Comparison of ENCODE assay signal across 14 mouse cellular contexts in the genomic region with DNA sequence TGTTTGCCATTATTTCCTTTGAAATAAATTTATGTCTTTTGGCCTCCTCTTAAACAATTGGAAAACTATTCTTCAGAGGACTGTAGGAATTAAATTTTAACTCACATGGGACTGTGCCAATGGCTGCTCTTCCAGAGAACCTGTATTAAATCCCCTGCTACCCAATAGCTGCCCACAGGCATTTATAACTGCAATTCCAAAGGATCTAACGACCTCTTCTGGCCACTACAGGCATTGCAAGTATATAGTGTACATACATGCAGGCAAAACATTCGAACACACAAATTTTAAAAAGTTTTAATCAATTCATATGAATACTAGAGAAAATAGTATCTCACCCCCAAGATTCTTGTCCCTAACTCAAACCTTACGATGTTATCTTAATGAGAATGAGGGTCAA. TPM values are rescaled to one million over a fixed set of nuclear protein-coding genes. Genes with fewer than 3 reads are reported as not detected.
DNase-seq lines count a peak whose midpoint lies in the region; ATAC-seq and TF ChIP-seq lines count a peak whose summit lies in the region.
"Had no signal": no experiment of that assay in that cellular context is flagged by ENCODE, and none has a peak within 500 bp of the region (broad histone marks: within the 10 kb centered on the region; RNA-seq: fewer than 3 reads in every experiment).

No protein-coding gene starts in this region.

- no peak overlapping the region for H3K27ac ChIP-seq in kidney, postnatal 0 days
- no peak overlapping the region for H3K27ac ChIP-seq in midbrain, embryonic 11.5 days (ENCODE audit: low read depth, low read length)
- H3K27ac ChIP-seq in midbrain, embryonic 14.5 days (replicated peaks; ENCODE audit: low read depth, low read length): no peak overlapping the region
- no peak overlapping the region for H3K27ac ChIP-seq in MEL (ENCODE audit: control insufficient read depth, low read depth, low read length)
- H3K27ac ChIP-seq in stomach, postnatal 0 days (replicated peaks): no peak overlapping the region

- no peaks in the 10 kb centered on the region for H3K27me3 ChIP-seq in kidney, postnatal 0 days (ENCODE audit: insufficient read depth, low read length)
- no peaks in the 10 kb centered on the region for H3K27me3 ChIP-seq in midbrain, embryonic 11.5 days (ENCODE audit: control insufficient read depth, insufficient read depth, low read length)
- H3K27me3 ChIP-seq in midbrain, embryonic 14.5 days (ENCODE audit: control insufficient read depth, insufficient read depth, low read length): no peaks in the 10 kb centered on the region
- H3K27me3 ChIP-seq in MEL (ENCODE audit: control insufficient read depth in 1 of 2, insufficient read depth in 2 of 2, low read length in 2 of 2): peaks cover 0 to 2% of the 10 kb centered on the region in 2 experiments; a peak in 2 of 4 replicates
- no peaks in the 10 kb centered on the region for H3K27me3 ChIP-seq in stomach, postnatal 0 days (ENCODE audit: control insufficient read depth, insufficient read depth, low read length)
- H3K27me3 ChIP-seq: heart, embryonic 12.5 days had no signal

- 67% methylated on average over 3 of the region's 3 CpGs for WGBS in kidney, postnatal 0 days
- 63% methylated on average over 3 of the region's 3 CpGs for WGBS in midbrain, embryonic 11.5 days
- 56% methylated on average over 3 of the region's 3 CpGs for WGBS in midbrain, embryonic 14.5 days
- WGBS in stomach, postnatal 0 days: 67% methylated on average over 3 of the region's 3 CpGs

- H3K9me3 ChIP-seq in kidney, postnatal 0 days (replicated peaks; ENCODE audit: low read length): no peaks in the 10 kb centered on the region
- no peaks in the 10 kb centered on the region for H3K9me3 ChIP-seq in midbrain, embryonic 11.5 days (ENCODE audit: control insufficient read depth, low read length)
- no peaks in the 10 kb centered on the region for H3K9me3 ChIP-seq in midbrain, embryonic 14.5 days (ENCODE audit: control insufficient read depth, low read length)
- H3K9me3 ChIP-seq in MEL (replicated peaks; ENCODE audit: insufficient read depth, low read length): no peaks in the 10 kb centered on the region
- H3K9me3 ChIP-seq in stomach, postnatal 0 days (ENCODE audit: control insufficient read depth, low read length): no peaks in the 10 kb centered on the region
- H3K9me3 ChIP-seq: heart, embryonic 12.5 days had no signal

- DNase-seq in kidney, postnatal 0 days (ENCODE audit: low spot score): no peak
- DNase-seq in kidney, postnatal 10 days: no peak
- peak; percentile 85 for DNase-seq in midbrain, embryonic 11.5 days (ENCODE audit: low spot score, missing footprints)
- DNase-seq in midbrain, embryonic 14.5 days: no peak
- peak; percentile 26 for DNase-seq in MEL (ENCODE audit: low read depth, low spot score)
- no peak for DNase-seq in stomach, postnatal 0 days (ENCODE audit: low spot score)
- DNase-seq: cerebellum, adult 18-20 months; gastrocnemius, postnatal 36 days; layer of hippocampus, adult 9-11 months; lung, adult 18-20 months; right cerebral cortex, postnatal 14 days had no signal

- TF ChIP-seq EP300 in MEL (IDR thresholded peaks at IDR 0.05; ENCODE audit: low read depth in 1 of 2, low read length in 2 of 2): no peak
- TF ChIP-seq EP300 in stomach, postnatal 0 days (optimal IDR thresholded peaks at IDR 0.05): no peak

- peak; percentile 49 for TF ChIP-seq CTCF in kidney, postnatal 0 days (IDR thresholded peaks at IDR 0.05; ENCODE audit: low read depth)
- peak in 2 of 3 experiments; percentile 38 to 48; a peak in 4 of 6 replicates for TF ChIP-seq CTCF in MEL (IDR thresholded peaks at IDR 0.05 in 2 of 3, conservative IDR thresholded peaks at IDR 0.05 in 1 of 3; ENCODE audit: control insufficient read depth in 1 of 3, insufficient read depth in 1 of 3, low read depth in 2 of 3, low read length in 3 of 3, poor library complexity in 1 of 3, severe bottlenecking in 1 of 3)
- peak; percentile 49 for TF ChIP-seq CTCF in stomach, postnatal 0 days (IDR thresholded peaks at IDR 0.05; ENCODE audit: low read depth)

- no peak for TF ChIP-seq POLR2A in MEL (IDR thresholded peaks at IDR 0.05; ENCODE audit: control insufficient read depth in 1 of 2, insufficient read depth in 1 of 2, low read depth in 1 of 2, low read length in 2 of 2, poor library complexity in 1 of 2)

- no peak overlapping the region for H3K4me2 ChIP-seq in kidney, postnatal 0 days (ENCODE audit: low read length)
- H3K4me2 ChIP-seq in midbrain, embryonic 11.5 days: no peak overlapping the region
- H3K4me2 ChIP-seq in midbrain, embryonic 14.5 days (ENCODE audit: low read length): no peak overlapping the region
- H3K4me2 ChIP-seq in stomach, postnatal 0 days (replicated peaks; ENCODE audit: low read depth): no peak overlapping the region
- H3K4me2 ChIP-seq: heart, embryonic 12.5 days had no signal

- no peaks in the 10 kb centered on the region for H3K79me2 ChIP-seq in MEL (ENCODE audit: control insufficient read depth, insufficient read depth, low read length, poor library complexity)

- peak; percentile 60 for TF ChIP-seq RAD21 in MEL (IDR thresholded peaks at IDR 0.05; ENCODE audit: low read depth, low read length)

- H3K4me1 ChIP-seq in kidney, postnatal 0 days (replicated peaks; ENCODE audit: insufficient read depth, low read length): no peaks in the 10 kb centered on the region
- H3K4me1 ChIP-seq in midbrain, embryonic 11.5 days (ENCODE audit: control insufficient read depth, insufficient read depth, low read length): no peaks in the 10 kb centered on the region
- H3K4me1 ChIP-seq in midbrain, embryonic 14.5 days (ENCODE audit: control insufficient read depth, insufficient read depth, low read length): 0 out of 2 replicates have a peak, but pooled peaks cover 4% of the 10 kb centered on the region
- H3K4me1 ChIP-seq in MEL (ENCODE audit: control insufficient read depth in 1 of 2, insufficient read depth in 2 of 2, low read length in 2 of 2): no peaks in the 10 kb centered on the region
- H3K4me1 ChIP-seq in stomach, postnatal 0 days (replicated peaks; ENCODE audit: control insufficient read depth, insufficient read depth): no peaks in the 10 kb centered on the region

- no peak overlapping the region for H3K9ac ChIP-seq in kidney, postnatal 0 days (ENCODE audit: low read depth, low read length)
- no peak overlapping the region for H3K9ac ChIP-seq in midbrain, embryonic 11.5 days (ENCODE audit: low read length)
- H3K9ac ChIP-seq in midbrain, embryonic 14.5 days (replicated peaks; ENCODE audit: low read length): no peak overlapping the region
- H3K9ac ChIP-seq in MEL (ENCODE audit: control insufficient read depth, low read depth, low read length, poor library complexity, severe bottlenecking): no peak overlapping the region
- H3K9ac ChIP-seq in stomach, postnatal 0 days (ENCODE audit: low read length): no peak overlapping the region
- H3K9ac ChIP-seq: heart, embryonic 12.5 days had no signal

- no peak for ATAC-seq in kidney, postnatal 0 days (replicated peaks; ENCODE audit: low FRiP score, low read depth)
- ATAC-seq in midbrain, embryonic 11.5 days (ENCODE audit: low FRiP score): no peak
- ATAC-seq in midbrain, embryonic 14.5 days (ENCODE audit: low FRiP score, low TSS enrichment): no peak
- no peak for ATAC-seq in stomach, postnatal 0 days (ENCODE audit: low FRiP score, low TSS enrichment)
- ATAC-seq in activated CD4-positive, CD25-positive, alpha-beta regulatory T cell, adult 4 months: no peak

- no peaks in the 10 kb centered on the region for H3K36me3 ChIP-seq in kidney, postnatal 0 days (ENCODE audit: insufficient read depth, low read length)
- H3K36me3 ChIP-seq in midbrain, embryonic 11.5 days (ENCODE audit: control insufficient read depth, insufficient read depth, low read length): no peaks in the 10 kb centered on the region
- no peaks in the 10 kb centered on the region for H3K36me3 ChIP-seq in midbrain, embryonic 14.5 days (ENCODE audit: control insufficient read depth, insufficient read depth, low read length)
- H3K36me3 ChIP-seq in MEL (ENCODE audit: control insufficient read depth in 1 of 2, insufficient read depth in 2 of 2, low read length in 2 of 2): no peaks in the 10 kb centered on the region
- H3K36me3 ChIP-seq in stomach, postnatal 0 days (ENCODE audit: control insufficient read depth, insufficient read depth, low read length): no peaks in the 10 kb centered on the region
- H3K36me3 ChIP-seq: heart, embryonic 12.5 days had no signal

- no peak overlapping the region for H3K4me3 ChIP-seq in kidney, postnatal 0 days (replicated peaks; ENCODE audit: low read depth, low read length)
- no peak overlapping the region for H3K4me3 ChIP-seq in midbrain, embryonic 11.5 days (ENCODE audit: low read depth, low read length)
- H3K4me3 ChIP-seq in midbrain, embryonic 14.5 days (replicated peaks; ENCODE audit: low read depth, low read length): no peak overlapping the region
- H3K4me3 ChIP-seq in MEL (ENCODE audit: control insufficient read depth in 1 of 2, insufficient read depth in 1 of 2, low read depth in 2 of 2, low read length in 2 of 2): no peak overlapping the region
- no peak overlapping the region for H3K4me3 ChIP-seq in stomach, postnatal 0 days (ENCODE audit: low read depth, low read length)
- H3K4me3 ChIP-seq: heart, embryonic 12.5 days; myocyte had no signal

TF ChIP-seq in MEL, 35 proteins besides CTCF, POLR2A, EP300 and RAD21:
- TF ChIP-seq SMC3 (IDR thresholded peaks at IDR 0.05; ENCODE audit: low read depth, low read length): peak; percentile 38
- TF ChIP-seq POLR2AphosphoS5 (IDR thresholded peaks at IDR 0.05; ENCODE audit: borderline replicate concordance, low read depth, low read length): no peak

RNA-seq across cellular contexts. Expression of gene Adpgk, which starts 41.1 kb away (rescaled TPM):
- 26.0 and 26.9 TPM in 2 replicates for polyA plus RNA-seq in kidney, postnatal 0 days (2015; fragmentation: Nextera tagmentation; extraction: Ambion mirVana)
- 43.8 and 46.8 TPM in 2 replicates for polyA plus RNA-seq in midbrain, embryonic 11.5 days (2014; fragmentation: Nextera tagmentation; extraction: Ambion mirVana)
- 19.2 and 24.0 TPM in 2 replicates for polyA plus RNA-seq in midbrain, embryonic 14.5 days (2014; fragmentation: Nextera tagmentation; extraction: Ambion mirVana)
- 19.4 and 26.2 TPM in 2 replicates for total RNA-seq in MEL (2012; rRNA removed)
- polyA plus RNA-seq in MEL (2012; ENCODE audit: insufficient read depth in 1 of 2, insufficient read length in 2 of 2, low read depth in 1 of 2, low replicate concordance in 2 of 2, missing spikeins in 1 of 2): 10 to 100 TPM in 1 of 2 experiments, not detected in 1; 29.8 TPM
- polyA plus RNA-seq in stomach, postnatal 0 days (2015; fragmentation: Nextera tagmentation; extraction: Ambion mirVana): 14.8 and 16.0 TPM in 2 replicates
- 10 to 100 TPM in 1 of 2 experiments, 1 to 10 TPM in 1; 7.7 to 12.4 TPM for polyA plus RNA-seq in activated CD4-positive, CD25-positive, alpha-beta regulatory T cell, adult 4 months (2017; shearing (Covaris generic))

Comparison
In these comparisons a context has a peak if more than half of its experiments do, and no peak if none do; other contexts are left out.
1. DNase-seq: peak in midbrain, embryonic 11.5 days (single experiment) and MEL (single experiment); none in kidney, postnatal 0 days (single experiment), kidney, postnatal 10 days (single experiment), midbrain, embryonic 14.5 days (single experiment) and stomach, postnatal 0 days (single experiment).
2. Peak in every context shown above with its lines, with median percentiles within 50 percentile points of each other: CTCF ChIP-seq.